Mouse (Mus musculus) right cerebral cortex, postnatal 10 days (tissue): Measurements from ENCODE around the gene Pskh1.

ENCODE experiments used
- DNase-seq, 2 experiments: peaks; one replicate each; pipeline ENCODE4 v3.0.0; 2021; ENCODE audit warnings: low spot score in 2 of 2

Gene Pskh1

GRCm38 (mm10) chr8:105956556-105956955 is 56.3 kb downstream of the Pskh1 start:
- no peak for DNase-seq

GRCm38 (mm10) chr8:105957813-105958212 is 57.6 kb downstream of the Pskh1 start:
- DNase-seq = peak in 1 of 2 experiments; percentile 16

- DNase-seq = peak in 1 of 2 experiments; percentile 43
Observed at GRCm38 (mm10) chr8:105959350-105959749, 59.1 kb downstream of the Pskh1 start.

- peak in 1 of 2 experiments; percentile 13 for DNase-seq
Observed at GRCm38 (mm10) chr8:105961101-105961500, 60.9 kb downstream of the Pskh1 start.

GRCm38 (mm10) chr8:105961536-105961935 is 61.3 kb downstream of the Pskh1 start:
- DNase-seq = no peak

- DNase-seq = no peak
Observed at GRCm38 (mm10) chr8:105964506-105965265, 64.4 kb downstream of the Pskh1 start.

GRCm38 (mm10) chr8:105965266-105965904 is 65.1 kb downstream of the Pskh1 start:
- DNase-seq = peak in 1 of 2 experiments; percentile 45

GRCm38 (mm10) chr8:105965905-105966341 is 65.7 kb downstream of the Pskh1 start, which contains the start of gene Slc12a4:
Gene Slc12a4, minus strand, starts transcription at chr8:105966097.
- DNase-seq = peak; percentile 59 to 77

GRCm38 (mm10) chr8:105966692-105967311 is 66.6 kb downstream of the Pskh1 start:
- DNase-seq = no peak

- no peak for DNase-seq
Observed at GRCm38 (mm10) chr8:105969367-105969766, 69.1 kb downstream of the Pskh1 start.

- DNase-seq = no peak
Observed at GRCm38 (mm10) chr8:105971019-105971720, 70.9 kb downstream of the Pskh1 start.

- DNase-seq = no peak
Observed at GRCm38 (mm10) chr8:105975363-105975762, 75.1 kb downstream of the Pskh1 start.

- no peak for DNase-seq
Observed at GRCm38 (mm10) chr8:105979325-105979724, 79.1 kb downstream of the Pskh1 start, which contains the start of gene Dpep3. Gene Dpep3, minus strand, starts transcription at chr8:105979429.

- DNase-seq = no peak
Observed at GRCm38 (mm10) chr8:105981146-105981545, 80.9 kb downstream of the Pskh1 start.
